Mouse (Mus musculus) hindbrain, embryonic 14.5 days (tissue): ENCODE measurements around the gene Gale. TPM values are rescaled to one million over a fixed set of nuclear protein-coding genes. Genes with fewer than 3 reads are reported as not detected.

ENCODE experiments used
- ATAC-seq: fragments of 200-750 bp; cut with Nextera tagmentation; 2 replicates; pipeline ENCODE4 v1.8.0; 2017; ENCODE audit warnings: moderate number of reproducible peaks, mild to moderate bottlenecking, moderate TSS enrichment, moderate library complexity; ENCODE audit not compliant: low FRiP score
- DNase-seq: peaks from one replicate; pipeline ENCODE4 v3.0.0-alpha.2; 2015; ENCODE audit warnings: low spot score
- H3K27ac ChIP-seq: fragments of 300-500 bp; sonication (generic); 2 replicates; pipeline ENCODE4 v1.5.1; 2014; ENCODE audit warnings: mild to moderate bottlenecking, moderate library complexity
- H3K27me3 ChIP-seq: fragments of 300-500 bp; sonication (generic); 2 replicates; pipeline ENCODE4 v1.6.1; 2014; ENCODE audit warnings: mild to moderate bottlenecking, low read length, mixed read lengths; ENCODE audit not compliant: control insufficient read depth, insufficient read depth
- H3K36me3 ChIP-seq: fragments of 300-500 bp; sonication (generic); replicated peaks from 2 replicates; pipeline ENCODE4 v1.6.1; 2014; ENCODE audit not compliant: control insufficient read depth, insufficient read depth
- H3K4me1 ChIP-seq: fragments of 300-500 bp; sonication (generic); replicated peaks from 2 replicates; pipeline ENCODE4 v1.6.1; 2014; ENCODE audit warnings: antibody characterized with exemption, low read length, mixed read lengths; ENCODE audit not compliant: control insufficient read depth, insufficient read depth
- H3K4me2 ChIP-seq: fragments of 300-500 bp; sonication (generic); replicated peaks from 2 replicates; pipeline ENCODE4 v1.6.1; 2014; ENCODE audit warnings: mild to moderate bottlenecking, moderate library complexity
- H3K4me3 ChIP-seq: fragments of 300-500 bp; sonication (generic); replicated peaks from 2 replicates; pipeline ENCODE4 v1.5.1; 2014; ENCODE audit warnings: mild to moderate bottlenecking, low read length
- H3K9ac ChIP-seq: fragments of 300-500 bp; sonication (generic); 2 replicates; pipeline ENCODE4 v1.6.1; 2014
- H3K9me3 ChIP-seq: fragments of 300-500 bp; sonication (generic); 2 replicates; pipeline ENCODE4 v1.6.1; 2016; ENCODE audit warnings: low read length; ENCODE audit not compliant: control insufficient read depth
- WGBS: fragments of 180-500 bp; shearing (Covaris S2); extraction: QIAGEN DNeasy Blood & Tissue Kit; methylation state at CpG from one replicate; pipeline ENCODE4 v1.1.7; 2014; 5-methylcytosine and 5-hydroxymethylcytosine counted together
- polyA plus RNA-seq: library from polyadenylated mRNA; unstranded; fragments of >200 nt; fragmentation: Nextera tagmentation; extraction: Ambion mirVana; gene quantifications from 2 replicates; pipeline ENCODE4 v1.2.1, GENCODE M21; 2014

Gene Gale
- polyA plus RNA-seq: 41.9 and 42.9 TPM in 2 replicates

DNA sequence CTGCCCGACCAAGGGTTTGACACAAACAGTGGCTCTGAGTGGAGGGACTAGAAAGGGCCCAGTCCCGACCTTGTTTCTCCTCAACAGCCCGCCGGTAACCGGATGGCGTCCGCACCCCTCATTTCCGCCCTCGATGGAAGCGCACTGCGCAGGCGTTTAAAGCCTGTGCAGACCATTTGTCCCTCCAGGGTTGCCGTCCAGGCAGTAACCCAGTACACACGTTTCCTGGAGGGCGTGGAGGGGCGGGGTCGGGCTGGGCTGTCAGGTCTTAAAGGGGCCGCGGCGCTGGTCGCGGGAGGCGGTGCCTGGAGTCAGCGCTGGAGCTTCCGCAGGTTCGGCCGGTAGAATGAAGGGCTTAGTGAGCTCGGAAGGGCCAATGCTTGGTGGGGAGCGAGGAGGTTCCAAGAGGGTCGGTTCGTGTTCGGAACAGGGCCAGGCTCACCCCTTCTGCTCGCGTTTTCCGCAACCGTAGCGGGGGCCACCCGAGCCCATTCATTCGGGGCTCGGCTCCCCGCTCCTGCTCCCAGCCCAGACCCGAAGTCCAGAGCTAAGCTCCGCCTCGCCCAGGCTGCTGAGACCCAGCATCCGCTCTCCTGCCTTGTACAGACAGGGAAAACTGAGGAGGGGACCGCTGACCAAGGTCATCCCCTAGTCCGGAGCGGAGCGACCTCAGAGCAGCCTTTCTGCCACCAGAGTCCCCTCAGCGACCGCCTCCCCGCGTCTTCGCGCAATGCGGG, at the start of gene Gale:
Gene Gale, plus strand, starts transcription at position 271 of the 737 bp plus-strand sequence.
- Histone ChIP-seq H3K36me3 (peaks cover 45% of the 10 kb centered on the region), H3K9ac (peak within 1 kb of the TSS; percentile 91), H3K27me3 (no peaks in the 10 kb centered on the region), H3K27ac (peak within 1 kb of the TSS; percentile 94), H3K9me3 (no peaks in the 10 kb centered on the region), H3K4me3 (peak within 1 kb of the TSS; percentile 72), H3K4me1 (peaks cover 17% of the 10 kb centered on the region), H3K4me2 (peak within 1 kb of the TSS; percentile 92)
- ATAC-seq: peak; percentile 92
- under 1% methylated on average over 55 of the region's 56 CpGs for WGBS
- peak; percentile 95 for DNase-seq

DNA sequence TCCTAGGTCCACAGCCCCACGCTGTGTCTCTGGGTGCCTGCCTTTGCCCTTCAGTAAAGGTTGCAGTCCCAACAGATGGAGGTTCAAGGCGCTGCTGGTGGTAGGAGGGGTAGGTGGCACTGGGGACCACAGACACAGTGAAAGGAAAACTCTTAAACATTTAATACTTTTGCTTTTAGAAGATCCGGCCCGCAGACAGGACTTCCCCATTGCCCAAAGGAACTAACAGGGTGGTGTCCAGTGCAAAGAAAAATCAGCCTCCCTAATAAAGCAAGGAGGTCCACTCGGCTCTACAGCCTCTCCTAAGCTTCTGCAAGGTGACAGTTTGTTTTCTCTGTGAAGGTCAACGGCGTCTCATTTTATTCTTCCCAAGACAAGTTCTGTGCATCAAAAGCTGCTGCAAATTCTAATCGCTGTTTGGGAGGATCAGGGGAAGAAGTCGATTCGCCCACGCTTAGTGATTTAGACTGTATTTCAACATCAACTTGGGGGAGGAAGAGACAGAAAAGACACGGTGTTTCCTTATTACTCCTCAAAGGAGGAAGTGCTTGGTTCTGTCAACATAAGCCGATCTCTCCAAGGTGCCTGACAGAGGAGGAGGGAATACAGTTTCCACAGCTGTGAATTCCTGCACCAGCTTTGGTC, 44.8 kb upstream of the Gale start:
- 89% methylated on average over 13 of the region's 13 CpGs for WGBS
- Histone ChIP-seq H3K4me2 (no peak overlapping the region), H3K4me1 (peaks cover 9% of the 10 kb centered on the region), H3K27me3 (no peaks in the 10 kb centered on the region), H3K36me3 (no peaks in the 10 kb centered on the region), H3K9me3 (no peaks in the 10 kb centered on the region), H3K4me3 (no peak overlapping the region), H3K27ac (no peak overlapping the region), H3K9ac (no peak overlapping the region)
- ATAC-seq (no peak), DNase-seq (no peak)

DNA sequence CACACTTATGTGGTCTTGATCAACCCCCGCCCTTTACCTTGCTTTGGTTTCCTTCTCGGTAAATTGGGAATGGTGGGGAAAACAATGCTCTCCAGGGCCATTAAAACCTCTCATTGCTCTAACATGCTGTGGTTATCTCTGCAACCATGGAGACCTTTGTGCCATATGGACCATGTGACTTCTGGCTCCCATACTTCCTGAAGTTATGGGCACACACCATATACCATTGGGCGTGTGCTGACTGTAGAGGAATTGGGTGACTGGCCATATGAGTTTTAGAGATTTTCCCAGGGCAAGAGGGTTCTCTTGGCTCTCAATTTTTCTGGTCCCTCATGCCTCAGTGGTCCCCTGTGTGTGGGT, 44.3 kb upstream of the Gale start:
- no peak overlapping the region for H3K4me2 ChIP-seq
- H3K9me3 ChIP-seq: no peaks in the 10 kb centered on the region
- no peak overlapping the region for H3K4me3 ChIP-seq
- H3K36me3 ChIP-seq: no peaks in the 10 kb centered on the region
- H3K9ac ChIP-seq: no peak overlapping the region
- 95% methylated on average over 3 of the region's 3 CpGs for WGBS
- no peak overlapping the region for H3K27ac ChIP-seq
- peaks cover 9% of the 10 kb centered on the region for H3K4me1 ChIP-seq
- H3K27me3 ChIP-seq: no peaks in the 10 kb centered on the region
- no peak for DNase-seq
- no peak for ATAC-seq

DNA sequence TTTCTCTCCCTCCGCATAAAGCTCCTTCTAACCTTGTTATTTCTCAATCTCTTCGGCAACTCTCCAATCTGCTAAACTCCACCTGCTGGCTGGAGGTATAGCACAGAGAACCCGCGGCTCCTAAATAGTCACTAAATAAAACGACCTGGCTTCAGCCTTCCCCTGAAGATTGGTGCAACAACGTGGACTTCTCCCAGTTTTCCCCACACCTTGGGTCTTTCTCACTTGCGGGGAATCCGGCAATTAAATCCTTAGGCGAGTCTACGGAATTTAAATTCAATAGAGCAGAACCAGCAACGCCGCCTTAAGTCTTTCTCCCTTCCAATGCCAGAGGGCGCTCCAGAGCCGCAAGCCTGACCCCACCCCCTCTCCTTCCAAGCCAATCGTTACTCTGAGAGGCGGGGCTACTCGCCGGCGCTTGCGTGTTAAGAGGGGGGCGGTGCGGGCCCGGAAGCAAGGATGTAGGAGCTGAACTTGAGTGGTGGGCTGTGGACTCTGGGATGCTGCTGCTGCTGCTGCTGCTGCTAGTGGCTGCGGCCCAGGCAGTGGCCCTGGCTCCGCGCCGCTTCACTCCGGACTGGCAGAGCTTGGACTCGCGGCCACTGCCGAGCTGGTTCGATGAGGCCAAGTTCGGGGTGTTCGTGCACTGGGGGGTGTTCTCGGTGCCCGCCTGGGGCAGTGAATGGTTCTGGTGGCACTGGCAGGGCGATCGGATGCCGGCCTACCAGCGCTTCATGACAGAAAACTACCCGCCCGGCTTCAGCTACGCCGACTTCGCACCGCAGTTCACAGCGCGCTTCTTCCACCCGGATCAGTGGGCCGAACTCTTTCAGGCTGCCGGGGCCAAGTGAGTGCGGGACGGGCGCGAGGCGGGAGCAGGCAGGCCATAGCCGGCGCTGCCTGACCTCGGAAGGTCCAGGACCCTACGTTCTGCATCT, 43.0 kb upstream of the Gale start, which contains the start of gene Fuca1:
Gene Fuca1, plus strand, starts transcription at position 432 of the 938 bp plus-strand sequence.
- peaks cover 9% of the 10 kb centered on the region for H3K4me1 ChIP-seq
- H3K27ac ChIP-seq: peak within 1 kb of the TSS; percentile 77
- peaks cover 1% of the 10 kb centered on the region for H3K36me3 ChIP-seq
- 2% methylated on average over 60 of the region's 60 CpGs for WGBS
- no peaks in the 10 kb centered on the region for H3K9me3 ChIP-seq
- peak within 1 kb of the TSS; percentile 84 for H3K4me2 ChIP-seq
- H3K4me3 ChIP-seq: peak within 1 kb of the TSS; percentile 77
- DNase-seq (peak; percentile 99), ATAC-seq (peak; percentile 96)
- H3K27me3 ChIP-seq: no peaks in the 10 kb centered on the region
- peak within 1 kb of the TSS; percentile 82 for H3K9ac ChIP-seq

DNA sequence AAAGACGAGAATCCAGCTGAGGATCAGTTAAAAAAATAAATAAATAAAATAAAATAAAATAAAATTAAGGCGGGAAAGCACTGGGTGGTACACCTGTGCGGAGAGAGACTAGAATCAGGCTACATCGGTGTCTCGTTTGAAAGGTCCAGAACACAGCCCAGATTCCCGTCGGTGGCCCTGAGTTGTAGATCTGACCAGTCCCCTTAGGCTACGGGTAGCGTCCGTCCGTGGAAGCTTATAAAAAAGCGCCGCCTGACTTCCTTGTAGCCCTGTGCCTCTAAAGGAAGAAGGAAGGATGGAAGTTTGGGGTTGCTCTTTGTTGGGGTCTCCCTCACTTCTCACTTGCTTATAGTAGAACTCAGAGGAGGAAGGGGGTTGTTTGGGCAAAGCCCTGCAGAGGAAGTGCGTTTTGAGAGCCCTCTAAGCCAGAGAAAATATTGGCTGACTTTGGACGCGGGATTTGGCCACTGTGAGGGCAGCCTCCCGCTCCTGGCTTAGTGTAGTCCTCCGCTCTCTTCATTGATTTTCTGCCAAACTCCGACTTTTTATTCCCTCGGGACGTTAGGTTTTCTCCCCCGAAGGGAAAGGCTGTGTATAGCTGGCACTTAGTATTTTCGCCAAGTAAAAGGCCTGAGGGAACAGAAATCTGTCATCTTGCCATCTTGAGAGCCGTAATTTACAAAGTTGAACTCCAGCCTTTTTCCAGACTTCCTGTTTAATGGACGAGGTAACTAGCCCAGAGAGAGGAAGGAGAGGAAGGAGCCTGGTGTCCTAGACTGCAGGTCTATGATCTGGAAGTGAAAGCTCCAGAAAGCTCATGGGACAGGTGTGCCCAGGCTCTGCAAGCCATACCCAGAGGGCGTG, 42.0 kb upstream of the Gale start:
- DNase-seq (peak; percentile 48), ATAC-seq (peak; percentile 9; the same call in 1 of the 2 replicates)
- H3K27me3 ChIP-seq: no peaks in the 10 kb centered on the region
- peak overlapping the region; percentile 84 for H3K4me2 ChIP-seq
- 6% methylated on average over 26 of the region's 26 CpGs for WGBS
- H3K36me3 ChIP-seq: peaks cover 9% of the 10 kb centered on the region
- H3K9ac ChIP-seq: peak overlapping the region; percentile 82
- H3K4me1 ChIP-seq: peaks cover 9% of the 10 kb centered on the region
- H3K27ac ChIP-seq: peak overlapping the region; percentile 77
- H3K4me3 ChIP-seq: peak overlapping the region; percentile 77
- no peaks in the 10 kb centered on the region for H3K9me3 ChIP-seq

DNA sequence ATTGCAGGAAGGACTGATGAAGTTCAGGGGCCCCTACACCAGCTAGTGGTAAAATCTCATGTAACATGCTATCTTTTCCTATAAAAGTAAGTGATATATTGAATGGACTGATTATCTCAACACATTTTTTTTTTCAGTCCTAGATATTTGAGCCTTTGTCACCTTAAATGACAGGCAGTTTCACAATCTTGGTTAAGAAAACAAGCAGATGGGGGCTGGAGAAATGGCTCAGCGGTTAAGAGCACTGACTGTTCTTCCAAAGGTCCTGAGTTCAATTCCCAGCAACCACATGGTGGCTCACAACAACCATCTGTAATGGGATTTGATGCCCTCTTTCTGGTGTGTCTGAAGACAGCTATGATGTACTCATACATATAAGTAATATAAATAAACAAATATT, 41.3 kb upstream of the Gale start:
- Histone ChIP-seq H3K9ac (no peak overlapping the region; the same call in 1 of the 2 replicates), H3K4me2 (peak overlapping the region; percentile 84), H3K4me3 (peak overlapping the region; percentile 77; the same call in 1 of the 2 replicates), H3K9me3 (no peaks in the 10 kb centered on the region), H3K27me3 (no peaks in the 10 kb centered on the region), H3K4me1 (peaks cover 9% of the 10 kb centered on the region), H3K36me3 (peaks cover 14% of the 10 kb centered on the region), H3K27ac (no peak overlapping the region)
- DNase-seq (no peak), ATAC-seq (no peak)
- 86% methylated on average over 1 of the region's 1 CpGs for WGBS

DNA sequence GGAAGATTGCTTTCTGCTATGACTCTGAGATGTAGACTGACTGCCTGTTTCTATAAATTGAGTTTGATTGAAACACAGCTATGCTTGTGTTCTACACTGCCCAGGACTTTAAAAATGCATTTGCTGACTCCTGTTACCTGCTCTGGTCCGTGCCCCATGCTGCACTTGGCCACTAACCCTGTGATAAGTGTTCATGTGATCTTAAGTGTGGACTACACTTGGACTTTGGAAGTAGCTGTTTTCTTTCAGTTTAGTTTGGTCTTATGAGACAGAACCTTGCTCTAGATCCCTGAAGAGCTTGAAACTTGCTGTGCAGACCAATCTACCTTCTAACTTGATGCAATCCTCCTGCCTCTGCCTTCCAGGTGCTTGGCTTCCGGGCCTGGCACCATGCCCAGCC, 39.1 kb upstream of the Gale start:
- Histone ChIP-seq H3K36me3 (peaks cover 14% of the 10 kb centered on the region), H3K9me3 (no peaks in the 10 kb centered on the region), H3K4me1 (peaks cover 9% of the 10 kb centered on the region), H3K27ac (no peak overlapping the region), H3K4me3 (no peak overlapping the region), H3K27me3 (no peaks in the 10 kb centered on the region), H3K4me2 (no peak overlapping the region), H3K9ac (no peak overlapping the region)
- DNase-seq: no peak
- WGBS: 89% methylated on average over 2 of the region's 2 CpGs
- ATAC-seq: no peak

DNA sequence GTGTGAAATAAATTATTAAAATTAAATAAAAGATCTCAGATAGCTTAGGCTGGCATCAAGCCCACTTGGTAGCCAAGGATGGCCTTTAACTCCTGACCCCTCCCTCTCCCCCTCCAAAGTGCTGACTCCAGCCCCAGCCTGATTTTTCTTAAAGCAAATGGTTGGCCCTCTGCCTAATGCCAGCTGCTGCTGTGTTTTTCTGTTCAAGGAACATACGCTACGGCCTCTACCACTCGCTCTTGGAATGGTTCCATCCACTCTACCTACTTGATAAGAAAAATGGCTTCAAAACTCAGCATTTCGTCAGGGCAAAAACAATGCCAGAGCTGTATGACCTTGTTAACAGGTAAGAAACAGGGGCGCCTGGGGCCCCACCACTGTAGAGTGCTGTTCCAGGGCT, 38.2 kb upstream of the Gale start:
- 82% methylated on average over 5 of the region's 5 CpGs for WGBS
- no peaks in the 10 kb centered on the region for H3K9me3 ChIP-seq
- H3K27me3 ChIP-seq: no peaks in the 10 kb centered on the region
- ATAC-seq (no peak), DNase-seq (no peak)
- peaks cover 19% of the 10 kb centered on the region for H3K36me3 ChIP-seq
- H3K4me3 ChIP-seq: no peak overlapping the region
- no peak overlapping the region for H3K9ac ChIP-seq
- no peak overlapping the region for H3K27ac ChIP-seq
- peaks cover 9% of the 10 kb centered on the region for H3K4me1 ChIP-seq
- H3K4me2 ChIP-seq: no peak overlapping the region
